Mouse (Mus musculus): Measurements from ENCODE around the gene 1810024B03Rik. TPM values are rescaled to one million over a fixed set of nuclear protein-coding genes. Genes with fewer than 3 reads are reported as not detected.

Gene 1810024B03Rik
- total and polyA plus RNA-seq, 3 experiments: 1.5 to 1.9 TPM; not detected in 1

DNA sequence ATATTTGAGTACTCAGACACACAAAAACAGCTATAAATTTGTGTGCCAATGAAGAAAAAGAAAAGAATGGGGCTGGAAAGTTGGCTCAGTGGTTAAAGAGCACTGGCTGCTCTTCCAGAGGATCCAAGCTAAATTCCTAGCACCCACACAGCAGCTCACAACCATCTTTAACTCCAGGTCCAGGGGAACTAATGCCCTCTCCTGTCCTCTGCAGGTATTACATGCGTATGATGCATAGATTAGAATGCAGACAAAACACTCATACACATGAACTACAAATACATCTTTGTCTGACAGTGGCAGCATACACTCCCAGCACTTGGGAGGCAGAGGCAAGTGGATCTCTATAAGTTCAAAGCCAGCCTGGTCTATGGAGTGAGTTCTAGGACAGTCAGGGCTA lies 68.5 kb downstream of the 1810024B03Rik start:
- H3K4me1 ChIP-seq (ENCODE audit: control insufficient read depth in 1 of 2, insufficient read depth in 2 of 2, low read length in 2 of 2): peaks cover 7 to 34% of the 10 kb centered on the region in 2 experiments
- DNase-seq (ENCODE audit: low read depth, low spot score): peak; percentile 52
- no peaks in the 10 kb centered on the region for H3K9me3 ChIP-seq (replicated peaks; ENCODE audit: insufficient read depth, low read length)
- TF ChIP-seq UBTF (IDR thresholded peaks at IDR 0.05; ENCODE audit: borderline replicate concordance, insufficient read depth, low read depth, low read length) (no peak), RAD21 (IDR thresholded peaks at IDR 0.05; ENCODE audit: low read depth, low read length) (peak; percentile 19), MXI1 (IDR thresholded peaks at IDR 0.05; ENCODE audit: low read depth, low read length) (no peak), ETS1 (IDR thresholded peaks at IDR 0.05; ENCODE audit: low read depth, low read length) (no peak), ZC3H11A (IDR thresholded peaks at IDR 0.05; ENCODE audit: low read depth, low read length) (no peak), HCFC1 (IDR thresholded peaks at IDR 0.05; ENCODE audit: low read depth, low read length) (no peak), CTCF (IDR thresholded peaks at IDR 0.05 in 2 of 3, conservative IDR thresholded peaks at IDR 0.05 in 1 of 3; ENCODE audit: control insufficient read depth in 1 of 3, insufficient read depth in 1 of 3, low read depth in 2 of 3, low read length in 3 of 3, poor library complexity in 1 of 3, severe bottlenecking in 1 of 3) (peak in 2 of 3 experiments; percentile 34 to 42; a peak in 4 of 6 replicates), KAT2A (conservative IDR thresholded peaks at IDR 0.05; ENCODE audit: low read depth, low read length) (no peak), TCF12 (IDR thresholded peaks at IDR 0.05; ENCODE audit: low read depth, low read length) (no peak), SMC3 (IDR thresholded peaks at IDR 0.05; ENCODE audit: low read depth, low read length) (no peak), MYC (IDR thresholded peaks at IDR 0.05; ENCODE audit: low read depth, low read length) (no peak), ELF1 (IDR thresholded peaks at IDR 0.05; ENCODE audit: low read depth, low read length) (no peak), ZKSCAN1 (IDR thresholded peaks at IDR 0.05; ENCODE audit: low read depth, low read length) (no peak), TAL1 (IDR thresholded peaks at IDR 0.05; ENCODE audit: low read length) (no peak), GATA1 (IDR thresholded peaks at IDR 0.05; ENCODE audit: low read depth, low read length) (no peak), E2F4 (IDR thresholded peaks at IDR 0.05; ENCODE audit: borderline replicate concordance, low read depth, low read length) (no peak), CHD2 (IDR thresholded peaks at IDR 0.05; ENCODE audit: low read length) (no peak)
- no peak overlapping the region for H3K4me3 ChIP-seq (ENCODE audit: control insufficient read depth in 1 of 2, insufficient read depth in 1 of 2, low read depth in 2 of 2, low read length in 2 of 2)
- H3K27ac ChIP-seq (ENCODE audit: control insufficient read depth, low read depth, low read length): no peak overlapping the region
- peaks cover 14% of the 10 kb centered on the region for H3K79me2 ChIP-seq (ENCODE audit: control insufficient read depth, insufficient read depth, low read length, poor library complexity)
- no peaks in the 10 kb centered on the region for H3K27me3 ChIP-seq (ENCODE audit: control insufficient read depth in 1 of 2, insufficient read depth in 2 of 2, low read length in 2 of 2)
- H3K36me3 ChIP-seq (ENCODE audit: control insufficient read depth in 1 of 2, insufficient read depth in 2 of 2, low read length in 2 of 2): peaks cover 0 to 26% of the 10 kb centered on the region in 2 experiments; a peak in 2 of 4 replicates
- no peak overlapping the region for H3K9ac ChIP-seq (ENCODE audit: control insufficient read depth, low read depth, low read length, poor library complexity, severe bottlenecking)

DNA sequence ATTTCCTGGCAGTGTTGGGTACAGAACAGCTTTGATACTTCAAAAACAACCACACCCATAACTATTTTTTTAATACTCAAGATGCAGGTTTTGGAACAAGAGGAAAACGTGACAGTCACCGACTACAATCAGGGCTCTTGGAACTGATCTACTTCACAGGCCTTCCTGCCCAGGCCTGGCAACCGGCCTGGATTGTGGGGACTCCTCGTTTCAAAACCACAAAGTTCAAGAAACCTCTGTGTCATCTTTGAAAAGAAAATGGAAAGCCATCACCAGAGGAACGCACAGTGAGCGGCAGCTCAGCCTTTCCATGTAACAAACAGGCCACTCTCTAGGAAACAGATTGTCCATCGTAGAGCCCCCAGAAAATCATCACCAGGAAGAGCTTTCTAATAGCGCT lies 69.0 kb downstream of the 1810024B03Rik start:
- no peaks in the 10 kb centered on the region for H3K9me3 ChIP-seq (replicated peaks; ENCODE audit: insufficient read depth, low read length)
- no peak for TF ChIP-seq MYC (IDR thresholded peaks at IDR 0.05; ENCODE audit: low read depth, low read length)
- peak; percentile 51; the same call in 1 of the 2 replicates for TF ChIP-seq BHLHE40 (IDR thresholded peaks at IDR 0.05; ENCODE audit: borderline replicate concordance, low read depth, low read length)
- no peak for TF ChIP-seq USF2 (IDR thresholded peaks at IDR 0.05; ENCODE audit: borderline replicate concordance in 1 of 2, insufficient read depth in 1 of 2, low read depth in 1 of 2, low read length in 2 of 2)
- no peak for TF ChIP-seq GATA1 (IDR thresholded peaks at IDR 0.05; ENCODE audit: low read depth, low read length)
- peaks cover 9 to 34% of the 10 kb centered on the region in 2 experiments for H3K4me1 ChIP-seq (ENCODE audit: control insufficient read depth in 1 of 2, insufficient read depth in 2 of 2, low read length in 2 of 2)
- peak; percentile 47 for DNase-seq (ENCODE audit: low read depth, low spot score)
- H3K27me3 ChIP-seq (ENCODE audit: control insufficient read depth in 1 of 2, insufficient read depth in 2 of 2, low read length in 2 of 2): no peaks in the 10 kb centered on the region
- no peak overlapping the region for H3K4me3 ChIP-seq (ENCODE audit: control insufficient read depth in 1 of 2, insufficient read depth in 1 of 2, low read depth in 2 of 2, low read length in 2 of 2)
- H3K36me3 ChIP-seq (ENCODE audit: control insufficient read depth in 1 of 2, insufficient read depth in 2 of 2, low read length in 2 of 2): peaks cover 0 to 29% of the 10 kb centered on the region in 2 experiments; a peak in 2 of 4 replicates
- no peak overlapping the region for H3K27ac ChIP-seq (ENCODE audit: control insufficient read depth, low read depth, low read length)
- H3K9ac ChIP-seq (ENCODE audit: control insufficient read depth, low read depth, low read length, poor library complexity, severe bottlenecking): no peak overlapping the region
- peaks cover 14% of the 10 kb centered on the region for H3K79me2 ChIP-seq (ENCODE audit: control insufficient read depth, insufficient read depth, low read length, poor library complexity)
